Mouse (Mus musculus) stomach, postnatal 0 days (tissue): Measurements from ENCODE around the gene Olfr576. TPM values are rescaled to one million over a fixed set of nuclear protein-coding genes. Genes with fewer than 3 reads are reported as not detected.

ENCODE experiments used
- ATAC-seq: fragments of 200-750 bp; cut with Nextera tagmentation; 2 replicates; pipeline ENCODE4 v1.8.0; 2017; ENCODE audit not compliant: low FRiP score, low TSS enrichment
- DNase-seq: peaks from one replicate; pipeline ENCODE4 v3.0.0-alpha.2; 2016; ENCODE audit warnings: low spot score
- H3K27ac ChIP-seq: fragments of 300-500 bp; sonication (generic); replicated peaks from 2 replicates; pipeline ENCODE4 v1.5.1; 2014; ENCODE audit warnings: mild to moderate bottlenecking, control low read depth
- H3K27me3 ChIP-seq: fragments of 300-500 bp; sonication (generic); 2 replicates; pipeline ENCODE4 v1.6.1; 2014; ENCODE audit warnings: low read length; ENCODE audit not compliant: control insufficient read depth, insufficient read depth
- H3K36me3 ChIP-seq: fragments of 300-500 bp; sonication (generic); 2 replicates; pipeline ENCODE4 v1.6.1; 2014; ENCODE audit warnings: low read length, mixed read lengths; ENCODE audit not compliant: control insufficient read depth, insufficient read depth
- H3K4me1 ChIP-seq: fragments of 300-500 bp; sonication (generic); replicated peaks from 2 replicates; pipeline ENCODE4 v1.6.1; 2014; ENCODE audit warnings: antibody characterized with exemption; ENCODE audit not compliant: control insufficient read depth, insufficient read depth
- H3K4me2 ChIP-seq: fragments of 300-500 bp; sonication (generic); replicated peaks from 2 replicates; pipeline ENCODE4 v1.6.1; 2014; ENCODE audit warnings: low read depth, mild to moderate bottlenecking, control low read depth, moderate library complexity
- H3K4me3 ChIP-seq: fragments of 300-500 bp; sonication (generic); 2 replicates; pipeline ENCODE4 v1.5.1; 2014; ENCODE audit warnings: low read depth, low read length, control low read depth
- H3K9ac ChIP-seq: fragments of 300-500 bp; sonication (generic); 2 replicates; pipeline ENCODE4 v1.6.1; 2014; ENCODE audit warnings: mild to moderate bottlenecking, low read length, control low read depth, mixed read lengths
- H3K9me3 ChIP-seq: fragments of 300-500 bp; sonication (generic); 2 replicates; pipeline ENCODE4 v1.6.1; 2016; ENCODE audit warnings: low read length; ENCODE audit not compliant: control insufficient read depth
- CTCF ChIP-seq: IDR thresholded peaks from 2 replicates; pipeline ENCODE4 v1.5.1; 2016; ENCODE audit warnings: antibody characterized with exemption, low read depth, mild to moderate bottlenecking, moderate library complexity
- EP300 ChIP-seq: optimal IDR thresholded peaks from 2 replicates; pipeline ENCODE3; 2016; ENCODE audit warnings: antibody characterized with exemption
- WGBS: fragments of 180-500 bp; shearing (Covaris S2); extraction: QIAGEN DNeasy Blood & Tissue Kit; methylation state at CpG from one replicate; pipeline ENCODE4 v1.1.7; 2014; 5-methylcytosine and 5-hydroxymethylcytosine counted together
- polyA plus RNA-seq: library from polyadenylated mRNA; unstranded; fragments of >200 nt; fragmentation: Nextera tagmentation; extraction: Ambion mirVana; gene quantifications from 2 replicates; pipeline ENCODE4 v1.2.1, GENCODE M21; 2015

Gene Olfr576
- polyA plus RNA-seq, 1 experiment from 2014 or later, result not detected

GRCm38 (mm10) chr7:102927105-102927504 is 35.4 kb upstream of the Olfr576 start:
- Histone ChIP-seq H3K9ac (no peak overlapping the region), H3K4me2 (no peak overlapping the region), H3K36me3 (no peaks in the 10 kb centered on the region), H3K27ac (no peak overlapping the region), H3K4me3 (no peak overlapping the region), H3K27me3 (no peaks in the 10 kb centered on the region), H3K4me1 (no peaks in the 10 kb centered on the region), H3K9me3 (no peaks in the 10 kb centered on the region)
- 61% methylated on average over 3 of the region's 3 CpGs for WGBS
- TF ChIP-seq EP300 (no peak), CTCF (no peak)
- DNase-seq, result no peak
- no peak for ATAC-seq

- no peaks in the 10 kb centered on the region for H3K36me3 ChIP-seq
- no peak for DNase-seq
- H3K4me1 ChIP-seq, result no peaks in the 10 kb centered on the region
- no peak within 1 kb of the TSS for H3K27ac ChIP-seq
- H3K9me3 ChIP-seq, result no peaks in the 10 kb centered on the region
- TF ChIP-seq EP300 (no peak), CTCF (no peak)
- no peak for ATAC-seq
- no peaks in the 10 kb centered on the region for H3K27me3 ChIP-seq
- WGBS, result 64% methylated on average over 2 of the region's 2 CpGs
- no peak within 1 kb of the TSS for H3K9ac ChIP-seq
- H3K4me2 ChIP-seq, result no peak within 1 kb of the TSS
- no peak within 1 kb of the TSS for H3K4me3 ChIP-seq
Measured at GRCm38 (mm10) chr7:102942475-102942874, 20.0 kb upstream of the Olfr576 start, which contains the start of gene Olfr573-ps1. Gene Olfr573-ps1 (minus strand): TSS chr7:102942575.

GRCm38 (mm10) chr7:102943417-102943816 is 19.0 kb upstream of the Olfr576 start:
- 87% methylated on average over 1 of the region's 1 CpGs for WGBS
- Histone ChIP-seq H3K27me3 (no peaks in the 10 kb centered on the region), H3K4me2 (no peak overlapping the region), H3K9ac (no peak overlapping the region), H3K36me3 (no peaks in the 10 kb centered on the region), H3K27ac (no peak overlapping the region), H3K4me3 (no peak overlapping the region), H3K9me3 (no peaks in the 10 kb centered on the region), H3K4me1 (no peaks in the 10 kb centered on the region)
- TF ChIP-seq EP300 (no peak), CTCF (no peak)
- DNase-seq, result no peak
- ATAC-seq, result no peak

GRCm38 (mm10) chr7:102948167-102948566 is 14.3 kb upstream of the Olfr576 start, which contains the start of gene Olfr574:
Gene Olfr574 (plus strand): TSS chr7:102948467.
- DNase-seq (no peak), ATAC-seq (no peak)
- Histone ChIP-seq H3K4me3 (no peak within 1 kb of the TSS), H3K9ac (no peak within 1 kb of the TSS), H3K27me3 (no peaks in the 10 kb centered on the region), H3K27ac (no peak within 1 kb of the TSS), H3K4me1 (no peaks in the 10 kb centered on the region), H3K4me2 (no peak within 1 kb of the TSS), H3K36me3 (no peaks in the 10 kb centered on the region), H3K9me3 (no peaks in the 10 kb centered on the region)
- no peak for TF ChIP-seq EP300
- no peak for TF ChIP-seq CTCF
- WGBS, result 86% methylated on average over 1 of the region's 1 CpGs

- no peaks in the 10 kb centered on the region for H3K36me3 ChIP-seq
- H3K4me3 ChIP-seq, result no peak overlapping the region
- no peaks in the 10 kb centered on the region for H3K4me1 ChIP-seq
- no peak overlapping the region for H3K4me2 ChIP-seq
- no peak for TF ChIP-seq EP300
- TF ChIP-seq CTCF, result no peak
- H3K9me3 ChIP-seq, result no peaks in the 10 kb centered on the region
- DNase-seq, result no peak
- WGBS, result 31% methylated on average over 1 of the region's 1 CpGs
- H3K9ac ChIP-seq, result no peak overlapping the region
- H3K27ac ChIP-seq, result no peak overlapping the region
- no peak for ATAC-seq
- H3K27me3 ChIP-seq, result no peaks in the 10 kb centered on the region
Measured at GRCm38 (mm10) chr7:102950732-102951131, 11.7 kb upstream of the Olfr576 start.

GRCm38 (mm10) chr7:102958137-102958536 is 4.3 kb upstream of the Olfr576 start:
- Histone ChIP-seq H3K4me1 (no peaks in the 10 kb centered on the region), H3K27ac (no peak overlapping the region), H3K36me3 (no peaks in the 10 kb centered on the region), H3K9ac (no peak overlapping the region), H3K27me3 (no peaks in the 10 kb centered on the region), H3K9me3 (no peaks in the 10 kb centered on the region), H3K4me3 (no peak overlapping the region), H3K4me2 (no peak overlapping the region)
- TF ChIP-seq EP300 (no peak), CTCF (no peak)
- no peak for DNase-seq
- no peak for ATAC-seq
- WGBS, result 68% methylated on average over 3 of the region's 3 CpGs
